Comparison of ENCODE assay signal across 10 mouse cellular contexts in genomic region chr2:25852626-25853025, GRCm38 (mm10). TPM values are rescaled to one million over a fixed set of nuclear protein-coding genes. Genes with fewer than 3 reads are reported as not detected.
DNase-seq lines count a peak whose midpoint lies in the region; ATAC-seq lines count a peak whose summit lies in the region.
"Had no signal": no experiment of that assay in that cellular context is flagged by ENCODE, and none has a peak within 500 bp of the region (broad histone marks: within the 10 kb centered on the region; RNA-seq: fewer than 3 reads in every experiment).

No protein-coding gene starts in this region.

- intact Hi-C loops in heart, postnatal 14 days (cut with DNase I), result loop anchor here (5.0 kb wide), 1 partner anchor 160 kb away; no protein-coding TSS in a partner anchor
- intact Hi-C loops in left cerebral cortex, postnatal 36 days (cut with DNase I), result no loop called here

- no peak for ATAC-seq in limb, embryonic 15.5 days (ENCODE audit: insufficient number of reproducible peaks, low FRiP score, low TSS enrichment, low read depth)

- H3K9me3 ChIP-seq in limb, embryonic 15.5 days, result no peaks in the 10 kb centered on the region
- H3K9me3 ChIP-seq in limb, embryonic 10.5 days (replicated peaks), result no peaks in the 10 kb centered on the region

- DNase-seq in adrenal gland, adult 2 months, result peak; percentile 15
- DNase-seq in adrenal gland, adult 8-10 months, result no peak
- no peak for DNase-seq in limb, embryonic 10.5 days (ENCODE audit: low spot score)
- DNase-seq in heart, postnatal 14 days, result peak; percentile 25 to 30
- DNase-seq in left cerebral cortex, postnatal 36 days (ENCODE audit: low spot score in 2 of 2), result peak; percentile 57 to 62
- peak; percentile 17 to 39 for DNase-seq in spleen, postnatal 36 days (ENCODE audit: low spot score in 2 of 2)
- no peak for DNase-seq in retina, postnatal 1 day

- H3K4me1 ChIP-seq in limb, embryonic 15.5 days, result 0 out of 2 replicates have a peak, but pooled peaks cover 5% of the 10 kb centered on the region
- H3K4me1 ChIP-seq in limb, embryonic 10.5 days, result no peaks in the 10 kb centered on the region

- H3K27ac ChIP-seq in limb, embryonic 15.5 days, result peak overlapping the region; percentile 54
- H3K27ac ChIP-seq in limb, embryonic 10.5 days, result no peak overlapping the region

- no peak overlapping the region for H3K4me2 ChIP-seq in limb, embryonic 15.5 days

- H3K36me3 ChIP-seq in limb, embryonic 15.5 days, result no peaks in the 10 kb centered on the region
- no peaks in the 10 kb centered on the region for H3K36me3 ChIP-seq in limb, embryonic 10.5 days

- no peak overlapping the region for H3K9ac ChIP-seq in limb, embryonic 15.5 days

- H3K27me3 ChIP-seq in limb, embryonic 15.5 days, result no peaks in the 10 kb centered on the region
- no peaks in the 10 kb centered on the region for H3K27me3 ChIP-seq in limb, embryonic 10.5 days (ENCODE audit: low read depth, poor library complexity, severe bottlenecking)

- 25% methylated on average over 3 of the region's 3 CpGs for WGBS in limb, embryonic 15.5 days
- WGBS in limb, embryonic 10.5 days, result 66% methylated on average over 3 of the region's 3 CpGs

- H3K4me3 ChIP-seq in limb, embryonic 15.5 days, result no peak overlapping the region
- H3K4me3 ChIP-seq in limb, embryonic 10.5 days, result no peak overlapping the region

RNA-seq across cellular contexts. Expression of gene Sohlh1, which starts 5.6 kb away (rescaled TPM):
- not detected for total RNA-seq in adrenal gland, adult 2 months (2021)
- polyA plus RNA-seq in adrenal gland, adult 2 months (2012; rRNA removed), result not detected in 2 replicates
- total RNA-seq in adrenal gland, adult 8-10 months (2022), result not detected
- not detected in 2 replicates for polyA plus RNA-seq in limb, embryonic 15.5 days (2015; fragmentation: Nextera tagmentation; extraction: Ambion mirVana)
- polyA plus RNA-seq in limb, embryonic 10.5 days (2016; fragmentation: Nextera tagmentation; extraction: Ambion mirVana), result not detected in 2 replicates
- total RNA-seq in heart, postnatal 14 days (2021), result not detected
- total RNA-seq in left cerebral cortex, postnatal 36 days (2021), result not detected
- polyA plus RNA-seq: C2C12 had no signal

RNA-seq across cellular contexts. Expression of gene Kcnt1, which starts 10.9 kb away (rescaled TPM):
- total RNA-seq in adrenal gland, adult 2 months (2021), result 1 to 10 TPM; 1.9 to 2.9 TPM
- polyA plus RNA-seq in adrenal gland, adult 2 months (2012; rRNA removed), result 11.8 and 21.4 TPM in 2 replicates
- 10 to 100 TPM in 2 of 4 experiments, 1 to 10 TPM in 2; 1.8 to 12.1 (median 8.0) TPM for total RNA-seq in adrenal gland, adult 8-10 months (2022)
- 0.20 and 0.21 TPM in 2 replicates for polyA plus RNA-seq in limb, embryonic 15.5 days (2015; fragmentation: Nextera tagmentation; extraction: Ambion mirVana)
- 0.20 TPM in 1 of 2 replicates, not detected in the other for polyA plus RNA-seq in limb, embryonic 10.5 days (2016; fragmentation: Nextera tagmentation; extraction: Ambion mirVana)
- total RNA-seq in heart, postnatal 14 days (2021), result 1 to 10 TPM in 1 of 2 experiments, under 1 TPM in 1; 0.78 to 1.3 TPM
- 100 to 1,000 TPM; 100 to 155 TPM for total RNA-seq in left cerebral cortex, postnatal 36 days (2021)
- polyA plus RNA-seq: C2C12 had no signal

RNA-seq across cellular contexts. Expression of gene Lcn9, which starts 29.7 kb away (rescaled TPM):
- total RNA-seq in adrenal gland, adult 2 months (2021), result not detected
- polyA plus RNA-seq in adrenal gland, adult 2 months (2012; rRNA removed), result not detected in 2 replicates
- not detected for total RNA-seq in adrenal gland, adult 8-10 months (2022)
- not detected in 2 replicates for polyA plus RNA-seq in limb, embryonic 15.5 days (2015; fragmentation: Nextera tagmentation; extraction: Ambion mirVana)
- polyA plus RNA-seq in limb, embryonic 10.5 days (2016; fragmentation: Nextera tagmentation; extraction: Ambion mirVana), result not detected in 2 replicates
- not detected for total RNA-seq in heart, postnatal 14 days (2021)
- total RNA-seq in left cerebral cortex, postnatal 36 days (2021), result not detected
- polyA plus RNA-seq: C2C12; testis, adult 2 months had no signal

RNA-seq across cellular contexts. Expression of gene Glt6d1, which starts 37.0 kb away (rescaled TPM):
- not detected for total RNA-seq in adrenal gland, adult 2 months (2021)
- not detected in 2 replicates for polyA plus RNA-seq in adrenal gland, adult 2 months (2012; rRNA removed)
- not detected for total RNA-seq in adrenal gland, adult 8-10 months (2022)
- not detected in 2 replicates for polyA plus RNA-seq in limb, embryonic 15.5 days (2015; fragmentation: Nextera tagmentation; extraction: Ambion mirVana)
- not detected in 2 replicates for polyA plus RNA-seq in limb, embryonic 10.5 days (2016; fragmentation: Nextera tagmentation; extraction: Ambion mirVana)
- total RNA-seq in heart, postnatal 14 days (2021), result not detected
- total RNA-seq in left cerebral cortex, postnatal 36 days (2021), result not detected
- polyA plus RNA-seq: C2C12 had no signal

Comparison
In these comparisons a context has a peak if more than half of its experiments do, and no peak if none do; other contexts are left out.
1. DNase-seq: peak in adrenal gland, adult 2 months (single experiment), heart, postnatal 14 days (2 of 2), left cerebral cortex, postnatal 36 days (2 of 2) and spleen, postnatal 36 days (2 of 2); none in adrenal gland, adult 8-10 months (single experiment), limb, embryonic 10.5 days (single experiment) and retina, postnatal 1 day (single experiment).
2. RNA of gene Kcnt1, which starts 10.9 kb away (total RNA-seq): 100 to 155 TPM in left cerebral cortex, postnatal 36 days; 1.8 to 12.1 TPM in adrenal gland, adult 8-10 months, 1.9 to 2.9 TPM in adrenal gland, adult 2 months and 0.78 to 1.3 TPM in heart, postnatal 14 days; every median in the first group is over 4 times any median in the second.